Mouse (Mus musculus): Measurements from ENCODE around the gene Usf1. TPM values are rescaled to one million over a fixed set of nuclear protein-coding genes. Genes with fewer than 3 reads are reported as not detected.

Usf1 gene
- polyA plus RNA-seq (2017; shearing (Covaris generic)), result 10 to 100 TPM; 46.9 to 62.6 (median 57.2) TPM

- peak; percentile 84 for ATAC-seq
Measured at GRCm38 (mm10) chr1:171410947-171411484, at the start of gene Usf1. Gene Usf1 (plus strand): TSS chr1:171411313.

- ATAC-seq, result no peak
Measured at GRCm38 (mm10) chr1:171365934-171366333, 45.2 kb upstream of the Usf1 start.

- ATAC-seq, result no peak
Measured at GRCm38 (mm10) chr1:171369845-171370556, 41.1 kb upstream of the Usf1 start, which contains the start of gene Nectin4. Gene Nectin4 (plus strand): TSS chr1:171370099.

- no peak for ATAC-seq
Measured at GRCm38 (mm10) chr1:171372880-171373279, 38.2 kb upstream of the Usf1 start.

GRCm38 (mm10) chr1:171373946-171374345 lies 37.2 kb upstream of the Usf1 start:
- no peak for ATAC-seq

- ATAC-seq, result no peak
Measured at GRCm38 (mm10) chr1:171375646-171376097, 35.4 kb upstream of the Usf1 start.

- ATAC-seq, result no peak
Measured at GRCm38 (mm10) chr1:171378298-171378697, 32.8 kb upstream of the Usf1 start.

- peak; percentile 99 for ATAC-seq
Measured at GRCm38 (mm10) chr1:171379935-171380599, 31.0 kb upstream of the Usf1 start.

- no peak for ATAC-seq
Measured at GRCm38 (mm10) chr1:171382096-171382620, 29.0 kb upstream of the Usf1 start.

- ATAC-seq, result no peak
Measured at GRCm38 (mm10) chr1:171384361-171384760, 26.8 kb upstream of the Usf1 start.

- no peak for ATAC-seq
Measured at GRCm38 (mm10) chr1:171385171-171385570, 25.9 kb upstream of the Usf1 start.

GRCm38 (mm10) chr1:171387099-171387498 lies 24.0 kb upstream of the Usf1 start:
- ATAC-seq, result no peak

- peak; percentile 88 for ATAC-seq
Measured at GRCm38 (mm10) chr1:171388376-171389102, 22.6 kb upstream of the Usf1 start, which contains the start of gene Arhgap30. Gene Arhgap30 (plus strand): TSS chr1:171388954.

- ATAC-seq, result peak; percentile 75
Measured at GRCm38 (mm10) chr1:171390101-171390500, 21.0 kb upstream of the Usf1 start.

- ATAC-seq, result no peak
Measured at GRCm38 (mm10) chr1:171401821-171402220, 9.3 kb upstream of the Usf1 start.

- no peak for ATAC-seq
Measured at GRCm38 (mm10) chr1:171402991-171403390, 8.1 kb upstream of the Usf1 start.

- no peak for ATAC-seq
Measured at GRCm38 (mm10) chr1:171407263-171407662, 3.9 kb upstream of the Usf1 start.

- ATAC-seq, result no peak
Measured at GRCm38 (mm10) chr1:171410231-171410630, 882 bp upstream of the Usf1 start.

- peak; percentile 19 for ATAC-seq
Measured at GRCm38 (mm10) chr1:171411492-171411941, 404 bp downstream of the Usf1 start.

GRCm38 (mm10) chr1:171412001-171412441 lies 908 bp downstream of the Usf1 start:
- peak; percentile 52 for ATAC-seq

GRCm38 (mm10) chr1:171412446-171412845 lies 1.3 kb downstream of the Usf1 start:
- peak; percentile 12 for ATAC-seq

- ATAC-seq, result no peak
Measured at GRCm38 (mm10) chr1:171413608-171414007, 2.5 kb downstream of the Usf1 start.
